Mouse (Mus musculus) hindbrain, embryonic 12.5 days (tissue): Measurements from ENCODE around the gene Mob3a. TPM values are rescaled to one million over a fixed set of nuclear protein-coding genes. Genes with fewer than 3 reads are reported as not detected.

ENCODE experiments used
- ATAC-seq: fragments of 200-750 bp; cut with Nextera tagmentation; 2 replicates; pipeline ENCODE4 v1.8.0; 2017; ENCODE audit warnings: moderate TSS enrichment; ENCODE audit not compliant: low FRiP score
- H3K27ac ChIP-seq: fragments of 300-500 bp; sonication (generic); 2 replicates; pipeline ENCODE4 v1.5.1; 2016; ENCODE audit warnings: mild to moderate bottlenecking
- H3K27me3 ChIP-seq: fragments of 300-500 bp; sonication (generic); 2 replicates; pipeline ENCODE4 v1.6.1; 2016; ENCODE audit warnings: mild to moderate bottlenecking
- H3K36me3 ChIP-seq: fragments of 300-500 bp; sonication (generic); 2 replicates; pipeline ENCODE4 v1.6.1; 2016; ENCODE audit warnings: mild to moderate bottlenecking
- H3K4me1 ChIP-seq: fragments of 300-500 bp; sonication (generic); 2 replicates; pipeline ENCODE4 v1.6.1; 2016
- H3K4me2 ChIP-seq: fragments of 300-500 bp; sonication (generic); replicated peaks from 2 replicates; pipeline ENCODE4 v1.6.1; 2016; ENCODE audit warnings: mild to moderate bottlenecking
- H3K4me3 ChIP-seq: fragments of 300-500 bp; sonication (generic); 2 replicates; pipeline ENCODE4 v1.5.1; 2016; ENCODE audit warnings: mild to moderate bottlenecking
- H3K9ac ChIP-seq: fragments of 300-500 bp; sonication (generic); 2 replicates; pipeline ENCODE4 v1.6.1; 2016; ENCODE audit warnings: mild to moderate bottlenecking, moderate library complexity
- H3K9me3 ChIP-seq: fragments of 300-500 bp; sonication (generic); replicated peaks from 2 replicates; pipeline ENCODE4 v1.6.1; 2016; ENCODE audit warnings: mild to moderate bottlenecking
- WGBS: fragments of 180-500 bp; shearing (Covaris S2); methylation state at CpG from one replicate; pipeline ENCODE4 v1.1.7; 2016; 5-methylcytosine and 5-hydroxymethylcytosine counted together
- polyA plus RNA-seq: library from polyadenylated mRNA; unstranded; fragments of >200 nt; fragmentation: Nextera tagmentation; extraction: Ambion mirVana; gene quantifications from 2 replicates; pipeline ENCODE4 v1.2.1, GENCODE M21; 2016

Gene Mob3a
- polyA plus RNA-seq, 1 experiment from 2014 or later, result 56.5 TPM

DNA sequence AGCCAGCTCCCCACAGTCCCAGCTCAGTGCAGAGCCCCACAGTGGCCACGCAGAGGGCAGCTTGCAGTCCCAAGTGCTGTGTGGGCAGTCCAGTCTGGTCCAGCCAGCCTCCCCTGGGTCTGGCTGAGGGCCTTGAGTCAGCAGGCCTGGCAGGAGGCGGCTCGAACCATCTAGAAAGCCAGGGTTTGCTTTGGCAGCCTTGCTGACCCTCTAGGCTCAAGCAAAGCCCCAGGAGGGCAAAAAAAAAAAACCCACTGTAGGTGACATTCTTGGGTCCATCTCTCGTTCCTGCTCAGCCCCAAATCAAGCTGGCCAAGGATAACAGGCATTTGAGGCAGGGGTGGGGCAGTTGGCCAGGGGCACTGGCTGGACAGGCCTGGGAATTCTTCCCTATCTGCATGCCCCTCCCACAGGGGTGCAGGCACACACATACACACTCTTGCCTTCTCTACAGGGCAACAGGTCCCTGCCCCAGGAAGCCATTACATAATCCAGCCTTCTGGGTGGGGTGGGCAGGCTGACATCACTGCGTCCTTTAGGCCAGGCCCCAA, 27.5 kb downstream of the Mob3a start:
- no peak for ATAC-seq
- H3K4me2 ChIP-seq, result peak overlapping the region; percentile 96
- H3K4me1 ChIP-seq, result peaks cover 61% of the 10 kb centered on the region
- 66% methylated on average over 5 of the region's 5 CpGs for WGBS
- H3K4me3 ChIP-seq, result peak overlapping the region; percentile 72
- no peaks in the 10 kb centered on the region for H3K9me3 ChIP-seq
- H3K36me3 ChIP-seq, result peaks cover 26% of the 10 kb centered on the region
- no peaks in the 10 kb centered on the region for H3K27me3 ChIP-seq
- H3K27ac ChIP-seq, result 0 out of 2 replicates have a peak overlapping the region, but pooled peaks have one; percentile 85
- peak overlapping the region; percentile 97 for H3K9ac ChIP-seq

DNA sequence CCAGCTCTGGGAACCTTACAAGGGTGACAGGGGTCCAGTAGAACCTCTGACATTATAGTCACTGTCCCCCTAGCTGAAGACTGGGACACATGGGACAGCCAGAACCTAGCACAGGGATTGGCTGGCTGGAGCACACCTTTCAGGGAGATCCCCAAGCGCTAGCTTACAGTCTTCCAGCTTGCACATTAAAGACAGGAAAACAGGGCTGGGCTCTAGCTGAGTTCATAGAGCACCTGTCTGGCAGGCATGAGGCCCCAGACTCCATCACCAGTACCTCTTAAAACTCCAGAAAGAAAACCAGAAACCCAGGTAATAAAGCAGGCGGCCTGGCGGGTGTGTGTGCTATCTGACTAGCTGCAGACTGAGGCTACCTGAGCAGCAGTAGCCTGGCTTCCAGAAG, 28.1 kb downstream of the Mob3a start:
- peak overlapping the region; percentile 97 for H3K9ac ChIP-seq
- H3K4me2 ChIP-seq, result peak overlapping the region; percentile 96
- peaks cover 55% of the 10 kb centered on the region for H3K4me1 ChIP-seq
- WGBS, result 94% methylated on average over 3 of the region's 3 CpGs
- no peak for ATAC-seq
- H3K27ac ChIP-seq, result no peak overlapping the region
- no peaks in the 10 kb centered on the region for H3K9me3 ChIP-seq
- peaks cover 32% of the 10 kb centered on the region for H3K36me3 ChIP-seq
- H3K27me3 ChIP-seq, result no peaks in the 10 kb centered on the region
- peak overlapping the region; percentile 72; the same call in 1 of the 2 replicates for H3K4me3 ChIP-seq

GRCm38 (mm10) chr10:80671936-80672690, 29.7 kb downstream of the Mob3a start:
- WGBS, result 74% methylated on average over 11 of the region's 11 CpGs
- no peak overlapping the region for H3K27ac ChIP-seq
- ATAC-seq, result no peak
- peak overlapping the region; percentile 33; the same call in 1 of the 2 replicates for H3K9ac ChIP-seq
- no peaks in the 10 kb centered on the region for H3K9me3 ChIP-seq
- no peak overlapping the region for H3K4me2 ChIP-seq
- no peaks in the 10 kb centered on the region for H3K27me3 ChIP-seq
- peaks cover 39% of the 10 kb centered on the region for H3K4me1 ChIP-seq
- H3K36me3 ChIP-seq, result peaks cover 48% of the 10 kb centered on the region
- H3K4me3 ChIP-seq, result 0 out of 2 replicates have a peak overlapping the region, but pooled peaks have one; percentile 2

DNA sequence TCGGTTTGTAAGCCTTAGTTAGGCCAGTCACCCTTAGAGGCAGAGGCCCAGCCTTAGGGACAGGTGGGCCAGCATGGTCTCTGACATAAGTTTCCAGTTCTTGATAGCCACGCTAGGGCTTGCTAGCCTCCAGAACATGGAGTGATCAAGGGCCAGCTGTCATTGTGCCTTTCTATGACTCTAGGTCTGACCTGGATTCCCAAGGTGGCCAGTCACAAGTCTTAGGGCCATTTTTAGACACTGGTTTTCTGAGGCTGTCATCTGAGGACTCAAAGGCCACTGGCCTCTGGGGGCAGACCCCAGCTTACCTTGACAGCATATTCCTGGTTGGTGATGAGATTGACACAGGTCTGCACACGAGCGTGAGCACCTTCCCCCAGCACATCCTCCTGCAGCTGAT, 30.5 kb downstream of the Mob3a start:
- WGBS, result 97% methylated on average over 4 of the region's 4 CpGs
- no peaks in the 10 kb centered on the region for H3K27me3 ChIP-seq
- H3K9ac ChIP-seq, result no peak overlapping the region
- H3K9me3 ChIP-seq, result no peaks in the 10 kb centered on the region
- H3K27ac ChIP-seq, result no peak overlapping the region
- peaks cover 34% of the 10 kb centered on the region for H3K4me1 ChIP-seq
- H3K36me3 ChIP-seq, result peaks cover 56% of the 10 kb centered on the region
- no peak for ATAC-seq
- no peak overlapping the region for H3K4me2 ChIP-seq
- H3K4me3 ChIP-seq, result no peak overlapping the region

DNA sequence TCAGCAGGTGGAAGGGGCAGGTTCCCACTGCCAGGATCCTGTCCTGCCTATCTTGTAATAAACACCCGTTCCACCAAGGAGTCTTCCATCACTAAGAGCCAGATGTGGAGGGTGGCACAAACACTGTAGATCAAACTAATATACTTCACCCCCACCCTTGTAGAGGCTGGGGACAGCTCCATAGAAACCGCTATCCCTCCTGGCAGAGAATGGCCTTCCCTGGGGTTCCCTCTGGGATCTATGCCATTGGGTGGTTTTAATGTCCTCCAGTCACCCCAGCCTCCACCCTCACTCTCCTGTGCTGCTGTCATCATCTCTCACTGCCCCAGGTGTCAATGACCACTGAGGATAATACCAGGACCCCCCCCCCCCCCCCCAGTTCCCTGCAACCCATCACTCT, 31.2 kb downstream of the Mob3a start:
- WGBS, result 88% methylated on average over 2 of the region's 2 CpGs
- ATAC-seq, result no peak
- Histone ChIP-seq H3K27me3 (no peaks in the 10 kb centered on the region), H3K9me3 (no peaks in the 10 kb centered on the region), H3K4me3 (no peak overlapping the region), H3K27ac (no peak overlapping the region), H3K4me2 (no peak overlapping the region), H3K9ac (no peak overlapping the region), H3K4me1 (peaks cover 39% of the 10 kb centered on the region), H3K36me3 (peaks cover 63% of the 10 kb centered on the region)

DNA sequence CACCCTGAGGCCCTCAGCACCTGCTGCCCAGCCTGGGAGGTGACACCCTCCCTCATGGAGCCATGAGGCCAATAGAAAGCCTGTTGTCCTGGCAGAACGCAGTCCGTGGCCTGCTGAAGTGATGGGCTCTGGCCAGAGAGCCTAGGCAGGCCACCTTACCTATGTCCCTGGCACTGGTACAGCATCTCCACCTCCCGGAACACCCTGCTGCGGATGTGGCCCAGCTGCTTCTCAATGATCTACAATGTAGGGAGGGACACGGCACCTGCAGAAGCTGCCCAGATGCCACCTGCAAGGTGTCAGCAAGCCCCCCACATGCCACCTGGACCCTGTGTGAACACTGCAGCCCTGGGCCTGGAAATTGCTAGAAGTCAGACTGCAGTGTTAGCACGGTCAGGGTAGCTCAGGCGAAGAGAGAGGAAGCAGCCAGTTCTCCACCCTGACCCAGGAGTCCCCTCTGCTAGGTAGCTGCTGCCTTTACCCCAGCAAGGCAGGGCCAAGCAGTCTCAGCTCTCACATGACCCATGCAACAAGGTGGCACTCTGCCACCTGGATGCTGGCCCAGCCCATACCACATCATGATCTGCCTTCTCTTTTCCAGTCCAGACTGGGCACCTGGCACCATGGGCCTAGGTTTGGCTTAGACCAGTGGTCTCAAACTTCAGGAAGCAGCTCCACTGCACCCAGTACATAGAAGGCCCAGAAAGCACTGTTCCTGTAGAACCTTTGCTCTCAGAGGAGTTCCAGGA, 31.9 kb downstream of the Mob3a start:
- Histone ChIP-seq H3K4me1 (peaks cover 41% of the 10 kb centered on the region), H3K9me3 (no peaks in the 10 kb centered on the region), H3K36me3 (peaks cover 67% of the 10 kb centered on the region), H3K9ac (no peak overlapping the region), H3K27ac (no peak overlapping the region), H3K27me3 (no peaks in the 10 kb centered on the region), H3K4me2 (no peak overlapping the region), H3K4me3 (no peak overlapping the region)
- ATAC-seq, result no peak
- 98% methylated on average over 7 of the region's 7 CpGs for WGBS

DNA sequence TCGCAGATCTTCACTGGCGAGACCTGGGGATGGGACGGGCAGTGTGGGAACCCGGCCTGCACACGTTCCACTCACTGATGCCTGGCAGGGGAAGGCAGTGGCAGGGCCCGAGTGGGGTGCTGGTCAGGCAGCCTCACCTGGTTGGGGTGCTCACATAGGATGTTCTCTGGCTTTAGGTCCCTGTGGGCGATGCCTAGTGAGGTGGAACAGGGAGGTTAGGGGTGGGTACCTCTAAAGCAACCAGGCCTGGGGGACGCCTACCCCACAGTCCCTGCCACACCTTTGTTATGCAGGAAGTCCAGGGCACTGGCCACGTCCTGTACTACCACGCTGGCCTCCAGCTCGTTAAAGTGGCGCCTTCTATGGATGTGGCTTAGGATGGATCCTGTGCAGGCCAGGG, 32.8 kb downstream of the Mob3a start:
- Histone ChIP-seq H3K9me3 (no peaks in the 10 kb centered on the region), H3K4me2 (no peak overlapping the region), H3K27ac (no peak overlapping the region), H3K27me3 (no peaks in the 10 kb centered on the region), H3K4me1 (peaks cover 37% of the 10 kb centered on the region), H3K4me3 (no peak overlapping the region), H3K9ac (no peak overlapping the region), H3K36me3 (peaks cover 67% of the 10 kb centered on the region)
- no peak for ATAC-seq
- WGBS, result 89% methylated on average over 12 of the region's 12 CpGs

- H3K4me2 ChIP-seq, result no peak overlapping the region
- ATAC-seq, result no peak
- no peak overlapping the region for H3K4me3 ChIP-seq
- no peaks in the 10 kb centered on the region for H3K9me3 ChIP-seq
- WGBS, result 85% methylated on average over 11 of the region's 11 CpGs
- no peak overlapping the region for H3K27ac ChIP-seq
- no peak overlapping the region for H3K9ac ChIP-seq
- H3K27me3 ChIP-seq, result no peaks in the 10 kb centered on the region
- peaks cover 37% of the 10 kb centered on the region for H3K4me1 ChIP-seq
- H3K36me3 ChIP-seq, result peaks cover 67% of the 10 kb centered on the region
These were observed 33.2 kb downstream of the Mob3a start for GRCm38 (mm10) chr10:80668614-80669013.

DNA sequence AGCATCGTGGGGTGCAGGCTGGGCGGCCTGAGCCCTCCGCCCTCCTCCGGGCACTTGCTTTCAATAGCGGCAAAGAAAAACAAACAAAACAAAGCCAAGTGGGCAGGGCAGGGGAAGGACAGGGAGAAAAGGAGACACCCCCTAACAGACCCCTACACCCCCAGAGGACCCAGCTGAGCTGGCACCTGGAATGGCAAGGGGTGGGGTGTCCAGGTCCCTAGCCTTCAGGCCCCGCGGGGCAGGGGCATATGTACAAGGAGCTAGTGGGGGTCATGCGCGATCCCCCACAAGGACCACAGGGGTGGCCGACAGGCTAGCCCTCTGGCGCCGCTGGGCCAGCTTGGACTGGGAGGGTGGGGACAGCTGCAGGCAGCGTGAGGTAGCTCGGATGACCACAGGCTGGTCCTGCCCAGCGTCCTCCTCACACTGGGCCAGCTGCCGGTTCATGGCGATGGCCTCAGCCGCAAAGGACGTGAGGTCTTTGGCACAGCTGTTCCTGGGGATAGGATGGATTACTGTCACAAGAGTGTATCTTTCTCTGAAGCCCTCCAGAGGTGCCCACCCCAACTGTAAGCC, 34.9 kb downstream of the Mob3a start:
- H3K9me3 ChIP-seq, result no peaks in the 10 kb centered on the region
- H3K4me3 ChIP-seq, result no peak overlapping the region
- H3K27me3 ChIP-seq, result no peaks in the 10 kb centered on the region
- H3K9ac ChIP-seq, result no peak overlapping the region
- H3K4me1 ChIP-seq, result peaks cover 25% of the 10 kb centered on the region
- WGBS, result 89% methylated on average over 19 of the region's 19 CpGs
- H3K4me2 ChIP-seq, result no peak overlapping the region
- H3K27ac ChIP-seq, result no peak overlapping the region
- peaks cover 65% of the 10 kb centered on the region for H3K36me3 ChIP-seq
- no peak for ATAC-seq

- Histone ChIP-seq H3K9ac (no peak overlapping the region), H3K27ac (no peak overlapping the region), H3K4me2 (no peak overlapping the region), H3K4me1 (peaks cover 25% of the 10 kb centered on the region), H3K36me3 (peaks cover 58% of the 10 kb centered on the region), H3K27me3 (no peaks in the 10 kb centered on the region), H3K4me3 (no peak overlapping the region), H3K9me3 (no peaks in the 10 kb centered on the region)
- WGBS, result 75% methylated on average over 10 of the region's 10 CpGs
- ATAC-seq, result no peak
These were observed 35.6 kb downstream of the Mob3a start for GRCm38 (mm10) chr10:80665981-80666733.

- Histone ChIP-seq H3K4me1 (peaks cover 25% of the 10 kb centered on the region), H3K4me2 (no peak overlapping the region), H3K27ac (no peak overlapping the region), H3K36me3 (peaks cover 51% of the 10 kb centered on the region), H3K9ac (no peak overlapping the region), H3K9me3 (no peaks in the 10 kb centered on the region), H3K27me3 (no peaks in the 10 kb centered on the region), H3K4me3 (no peak overlapping the region)
- no peak for ATAC-seq
- 64% methylated on average over 4 of the region's 4 CpGs for WGBS
These were observed 36.3 kb downstream of the Mob3a start for GRCm38 (mm10) chr10:80665459-80665858.

DNA sequence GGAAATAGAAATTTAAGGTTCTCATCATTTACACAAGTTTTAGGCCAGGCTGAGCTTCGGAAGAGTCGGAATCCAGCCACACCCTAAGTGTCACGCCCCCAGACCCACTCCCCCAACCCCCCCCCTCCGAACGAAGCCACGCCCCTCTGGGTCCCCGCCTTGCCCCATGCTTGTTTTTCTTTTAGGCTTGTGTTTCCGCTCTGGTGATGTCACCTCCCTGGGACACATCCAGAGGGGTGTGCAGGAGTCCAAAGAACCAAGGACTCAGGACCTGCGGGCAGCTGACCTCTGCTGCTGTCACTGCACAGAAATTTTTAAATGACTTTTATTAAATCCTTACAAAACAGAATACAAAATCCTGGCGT, 36.8 kb downstream of the Mob3a start:
- no peak for ATAC-seq
- no peak overlapping the region for H3K27ac ChIP-seq
- WGBS, result 15% methylated on average over 10 of the region's 10 CpGs
- no peak overlapping the region for H3K4me3 ChIP-seq
- H3K9ac ChIP-seq, result no peak overlapping the region
- no peaks in the 10 kb centered on the region for H3K27me3 ChIP-seq
- H3K9me3 ChIP-seq, result no peaks in the 10 kb centered on the region
- H3K36me3 ChIP-seq, result peaks cover 48% of the 10 kb centered on the region
- peaks cover 25% of the 10 kb centered on the region for H3K4me1 ChIP-seq
- no peak overlapping the region for H3K4me2 ChIP-seq
